Mouse (Mus musculus): ENCODE measurements around the gene Ino80e.

DNA sequence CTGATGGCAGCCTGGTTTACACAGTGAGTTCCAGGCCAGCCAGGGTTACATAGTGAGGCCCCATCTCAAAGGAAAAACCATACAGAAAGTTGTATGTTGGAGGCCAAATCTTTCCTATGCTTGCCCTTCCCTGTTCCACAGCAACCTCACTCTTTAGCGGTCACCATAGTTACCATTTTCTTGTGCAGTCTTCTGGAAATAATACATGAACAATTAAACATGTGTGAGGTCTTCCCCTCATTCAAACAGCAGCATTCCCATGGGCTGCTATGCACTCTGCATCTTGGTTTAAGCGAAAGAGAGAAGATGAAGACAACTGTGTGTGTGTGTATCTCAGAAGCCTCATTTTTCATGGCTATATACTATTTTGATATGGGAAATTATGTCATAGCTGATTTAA is 16.7 kb downstream of the Ino80e start:
- no peak for TF ChIP-seq CTCF (IDR thresholded peaks at IDR 0.05; ENCODE audit: low read depth, low read length)
- TF ChIP-seq POLR2A (IDR thresholded peaks at IDR 0.05; ENCODE audit: extremely low read depth, insufficient read depth, low read length), result no peak

All from liver, adult 2 months (tissue).